Mouse (Mus musculus): Measurements from ENCODE around the gene Pole2.

- TF ChIP-seq POLR2A (IDR thresholded peaks at IDR 0.05; ENCODE audit: extremely low read depth, insufficient read depth, low read length): peak; percentile 48; the same call in 1 of the 2 replicates
- TF ChIP-seq CTCF (IDR thresholded peaks at IDR 0.05; ENCODE audit: extremely low read depth, insufficient read depth, low read length): no peak
Observed at GRCm38 (mm10) chr12:69241771-69242431, 13.9 kb upstream of the Pole2 start.

All from cortical plate, adult 2 months (tissue).